Mouse (Mus musculus): Measurements from ENCODE around the gene Slc9a1. TPM values are rescaled to one million over a fixed set of nuclear protein-coding genes. Genes with fewer than 3 reads are reported as not detected.

The Slc9a1 gene
- polyA plus RNA-seq, 1 experiment: 48.4 TPM

GRCm38 (mm10) chr4:133468080-133468479 lies 98.6 kb downstream of the Slc9a1 start:
- H3K4me1 ChIP-seq (ENCODE audit: control insufficient read depth, insufficient read depth, low read length): peaks cover 5% of the 10 kb centered on the region
- H3K27me3 ChIP-seq (ENCODE audit: control insufficient read depth, insufficient read depth, low read length): no peaks in the 10 kb centered on the region
- H3K27ac ChIP-seq (ENCODE audit: control insufficient read depth, insufficient read depth, low read depth, low read length): no peak overlapping the region
- TF ChIP-seq POLR2A (IDR thresholded peaks at IDR 0.05; ENCODE audit: control insufficient read depth, low read depth, low read length): no peak
- no peak for TF ChIP-seq CTCF (IDR thresholded peaks at IDR 0.05; ENCODE audit: control insufficient read depth, insufficient read depth, insufficient replicate concordance, low read depth, low read length)
- H3K4me3 ChIP-seq (ENCODE audit: control insufficient read depth, low read depth, low read length): peak overlapping the region; percentile 58
- H3K36me3 ChIP-seq (ENCODE audit: control insufficient read depth, insufficient read depth, low read length): no peaks in the 10 kb centered on the region

GRCm38 (mm10) chr4:133469122-133469521 lies 99.6 kb downstream of the Slc9a1 start:
- Histone ChIP-seq H3K4me1 (ENCODE audit: control insufficient read depth, insufficient read depth, low read length) (peaks cover 5% of the 10 kb centered on the region), H3K36me3 (ENCODE audit: control insufficient read depth, insufficient read depth, low read length) (no peaks in the 10 kb centered on the region), H3K4me3 (ENCODE audit: control insufficient read depth, low read depth, low read length) (no peak overlapping the region), H3K27ac (ENCODE audit: control insufficient read depth, insufficient read depth, low read depth, low read length) (no peak overlapping the region), H3K27me3 (ENCODE audit: control insufficient read depth, insufficient read depth, low read length) (no peaks in the 10 kb centered on the region)
- TF ChIP-seq POLR2A (IDR thresholded peaks at IDR 0.05; ENCODE audit: control insufficient read depth, low read depth, low read length) (no peak), CTCF (IDR thresholded peaks at IDR 0.05; ENCODE audit: control insufficient read depth, insufficient read depth, insufficient replicate concordance, low read depth, low read length) (no peak)

- Histone ChIP-seq H3K4me3 (ENCODE audit: control insufficient read depth, low read depth, low read length) (no peak overlapping the region), H3K4me1 (ENCODE audit: control insufficient read depth, insufficient read depth, low read length) (peaks cover 5% of the 10 kb centered on the region), H3K27ac (ENCODE audit: control insufficient read depth, insufficient read depth, low read depth, low read length) (no peak overlapping the region), H3K36me3 (ENCODE audit: control insufficient read depth, insufficient read depth, low read length) (no peaks in the 10 kb centered on the region), H3K27me3 (ENCODE audit: control insufficient read depth, insufficient read depth, low read length) (no peaks in the 10 kb centered on the region)
- peak; percentile 34; the same call in 1 of the 2 replicates for TF ChIP-seq CTCF (IDR thresholded peaks at IDR 0.05; ENCODE audit: control insufficient read depth, insufficient read depth, insufficient replicate concordance, low read depth, low read length)
- no peak for TF ChIP-seq POLR2A (IDR thresholded peaks at IDR 0.05; ENCODE audit: control insufficient read depth, low read depth, low read length)
Observed at GRCm38 (mm10) chr4:133471135-133471821, 101.8 kb downstream of the Slc9a1 start.

Other genes with a start within 250 kb of the Slc9a1 start
- 156 and 195 TPM in 2 replicates for gene Wasf2, start 239.2 kb upstream of the Slc9a1 start, polyA plus RNA-seq (2012; rRNA removed)
- gene Cd164l2, start 157.6 kb upstream of the Slc9a1 start, polyA plus RNA-seq (2012; rRNA removed): 10.0 and 10.7 TPM in 2 replicates
- 7.0 and 9.2 TPM in 2 replicates for gene Gpr3, start 157.2 kb upstream of the Slc9a1 start, polyA plus RNA-seq (2012; rRNA removed)
- 4.7 and 8.5 TPM in 2 replicates for gene Map3k6, start 128.9 kb upstream of the Slc9a1 start, polyA plus RNA-seq (2012; rRNA removed)
- gene Sytl1, start 106.6 kb upstream of the Slc9a1 start, polyA plus RNA-seq (2012; rRNA removed): 0.33 and 0.97 TPM in 2 replicates
- gene Tmem222, start 91.9 kb upstream of the Slc9a1 start, polyA plus RNA-seq (2012; rRNA removed): 48.5 and 50.1 TPM in 2 replicates
- 323 and 338 TPM in 2 replicates for gene Wdtc1, start 16.2 kb upstream of the Slc9a1 start, polyA plus RNA-seq (2012; rRNA removed)
- gene Tent5b, start 110.4 kb downstream of the Slc9a1 start, polyA plus RNA-seq (2012; rRNA removed): 35.7 and 45.4 TPM in 2 replicates
- 1.3 and 2.0 TPM in 2 replicates for gene Trnp1, start 128.8 kb downstream of the Slc9a1 start, polyA plus RNA-seq (2012; rRNA removed)
- gene Kdf1, start 149.3 kb downstream of the Slc9a1 start, polyA plus RNA-seq (2012; rRNA removed): 3.4 and 4.3 TPM in 2 replicates
- 83.0 and 104 TPM in 2 replicates for gene Nudc, start 176.3 kb downstream of the Slc9a1 start, polyA plus RNA-seq (2012; rRNA removed)
- gene Nr0b2, start 183.7 kb downstream of the Slc9a1 start, polyA plus RNA-seq (2012; rRNA removed): 0.42 and 0.51 TPM in 2 replicates
- gene Gpatch3, start 205.0 kb downstream of the Slc9a1 start, polyA plus RNA-seq (2012; rRNA removed): 4.9 and 5.7 TPM in 2 replicates
- 30.9 and 37.4 TPM in 2 replicates for gene Gpn2, start 214.7 kb downstream of the Slc9a1 start, polyA plus RNA-seq (2012; rRNA removed)
- gene Sfn, start 232.5 kb downstream of the Slc9a1 start, polyA plus RNA-seq (2012; rRNA removed): 0.81 and 1.1 TPM in 2 replicates

Data from testis, adult 2 months (tissue).